Mouse (Mus musculus) G1E-ER4 (cell line): ENCODE data around the gene Ets2. TPM values are rescaled to one million over a fixed set of nuclear protein-coding genes. Genes with fewer than 3 reads are reported as not detected.

ENCODE experiments used
- GATA1 ChIP-seq: IDR thresholded peaks from one replicate; pipeline ENCODE4 v1.8.0; 2012; ENCODE audit warnings: low read length, inconsistent platforms
- polyA plus RNA-seq: library from polyadenylated mRNA; stranded (reverse); fragments of >175 nt; gene quantifications from 2 replicates; pipeline ENCODE4 v1.2.3, GENCODE M21; 2012

Gene Ets2
- polyA plus RNA-seq, 1 experiment = 128 TPM

GRCm38 (mm10) chr16:95770402-95770801 lies 68.5 kb downstream of the Ets2 start:
- TF ChIP-seq GATA1 = no peak

Other genes starting within 250 kb of the Ets2 start
- 0.81 and 0.82 TPM in 2 replicates for gene Erg, start 115.5 kb upstream of the Ets2 start, polyA plus RNA-seq